Mouse (Mus musculus) layer of hippocampus, adult 11-12 months (tissue): Measurements from ENCODE around the gene Eif2d.
"Not testable (repeated sequence)": the region's sequence is repeated elsewhere in the genome, so short reads cannot be mapped to it uniquely, and the experiment has no call there.

Experiments
- DNase-seq: peaks from one replicate; pipeline ENCODE4 v3.0.0; 2022; ENCODE audit warnings: low spot score

Eif2d gene

GRCm38 (mm10) chr1:131139102-131140095, 13.6 kb upstream of the Eif2d start:
- DNase-seq = no peak

GRCm38 (mm10) chr1:131141449-131141848, 11.5 kb upstream of the Eif2d start:
- DNase-seq = no peak

GRCm38 (mm10) chr1:131142472-131142871, 10.5 kb upstream of the Eif2d start:
- DNase-seq = no peak

- not testable (repeated sequence) for DNase-seq
These were observed 7.8 kb upstream of the Eif2d start for GRCm38 (mm10) chr1:131145222-131145621.

GRCm38 (mm10) chr1:131146181-131146614, 6.8 kb upstream of the Eif2d start:
- DNase-seq = no peak

- DNase-seq = no peak
These were observed 3.5 kb upstream of the Eif2d start for GRCm38 (mm10) chr1:131149496-131149895.

- DNase-seq = peak; percentile 33
These were observed 2.5 kb downstream of the Eif2d start for GRCm38 (mm10) chr1:131155456-131155855.

GRCm38 (mm10) chr1:131159573-131160327, 6.8 kb downstream of the Eif2d start:
- DNase-seq = not testable (repeated sequence)

GRCm38 (mm10) chr1:131161091-131161490, 8.1 kb downstream of the Eif2d start:
- no peak for DNase-seq

GRCm38 (mm10) chr1:131164427-131164826, 11.4 kb downstream of the Eif2d start:
- no peak for DNase-seq

GRCm38 (mm10) chr1:131167612-131168011, 14.6 kb downstream of the Eif2d start:
- no peak for DNase-seq

GRCm38 (mm10) chr1:131173001-131173400, 20.0 kb downstream of the Eif2d start:
- no peak for DNase-seq

- no peak for DNase-seq
These were observed 20.8 kb downstream of the Eif2d start for GRCm38 (mm10) chr1:131173809-131174208.

- DNase-seq = no peak
These were observed 21.4 kb downstream of the Eif2d start for GRCm38 (mm10) chr1:131174299-131174861.

GRCm38 (mm10) chr1:131175189-131175588, 22.2 kb downstream of the Eif2d start:
- DNase-seq = no peak

GRCm38 (mm10) chr1:131175819-131176218, 22.8 kb downstream of the Eif2d start:
- DNase-seq = no peak

GRCm38 (mm10) chr1:131177249-131177648, 24.3 kb downstream of the Eif2d start:
- no peak for DNase-seq

GRCm38 (mm10) chr1:131178083-131178482, 25.1 kb downstream of the Eif2d start:
- no peak for DNase-seq

- no peak for DNase-seq
These were observed 27.4 kb downstream of the Eif2d start for GRCm38 (mm10) chr1:131180386-131180785.

- DNase-seq = peak; percentile 84
These were observed 28.9 kb downstream of the Eif2d start for GRCm38 (mm10) chr1:131181642-131182527.

- no peak for DNase-seq
These were observed 30.2 kb downstream of the Eif2d start for GRCm38 (mm10) chr1:131183201-131183600.
